Mouse (Mus musculus): ENCODE measurements around the gene Frk. TPM values are rescaled to one million over a fixed set of nuclear protein-coding genes. Genes with fewer than 3 reads are reported as not detected.
"Not testable (repeated sequence)": the region's sequence is repeated elsewhere in the genome, so short reads cannot be mapped to it uniquely, and the experiment has no call there.

Gene Frk
- 0.33 and 0.47 TPM in 2 replicates for polyA plus RNA-seq (2015; fragmentation: Nextera tagmentation; extraction: Ambion mirVana)

- 43% methylated on average over 11 of the region's 11 CpGs for WGBS
Observed at GRCm38 (mm10) chr10:34483297-34484013, at the start of gene Frk. Gene Frk, plus strand, starts transcription at chr10:34483399.

DNA sequence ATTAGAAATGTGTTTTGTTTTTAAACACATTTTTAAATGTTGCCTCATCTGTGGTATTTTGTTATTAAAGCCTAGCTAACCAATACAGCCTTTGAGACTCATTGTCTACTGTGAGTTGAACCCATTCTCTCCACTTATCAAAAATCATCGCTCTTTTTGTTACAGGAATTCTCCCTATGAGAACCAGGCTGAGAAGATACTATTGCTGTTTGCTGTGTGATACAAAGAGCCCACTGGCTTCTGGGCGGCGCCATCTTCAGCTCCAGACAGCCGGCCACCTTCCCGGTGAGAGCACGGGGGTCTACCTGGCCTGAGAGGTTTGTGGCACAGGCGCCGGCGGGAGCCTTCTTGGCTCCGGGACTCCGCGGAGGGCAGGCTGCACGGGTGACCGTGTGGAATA, 49.0 kb upstream of the Frk start:
- H3K27me3 ChIP-seq (ENCODE audit: control insufficient read depth, insufficient read depth, low read depth, low read length); H3K27ac ChIP-seq (ENCODE audit: low read length); H3K9me3 ChIP-seq (replicated peaks; ENCODE audit: control insufficient read depth, low read length, poor library complexity, severe bottlenecking); H3K4me1 ChIP-seq (ENCODE audit: control insufficient read depth, insufficient read depth, low read length); H3K9ac ChIP-seq (ENCODE audit: low read depth, low read length); H3K36me3 ChIP-seq (ENCODE audit: control insufficient read depth, insufficient read depth, low read length); H3K4me2 ChIP-seq (ENCODE audit: low read length); ATAC-seq; H3K4me3 ChIP-seq (ENCODE audit: low read depth, low read length): not testable (repeated sequence)
- WGBS, result 95% methylated on average over 6 of the region's 14 CpGs

More at GRCm38 (mm10) chr10:34483297-34484013, at the start of gene Frk:
- Histone ChIP-seq H3K27ac (ENCODE audit: low read length) (no peak within 1 kb of the TSS), H3K36me3 (ENCODE audit: control insufficient read depth, insufficient read depth, low read length) (no peaks in the 10 kb centered on the region), H3K9ac (ENCODE audit: low read depth, low read length) (no peak within 1 kb of the TSS), H3K4me1 (ENCODE audit: control insufficient read depth, insufficient read depth, low read length) (no peaks in the 10 kb centered on the region), H3K9me3 (replicated peaks; ENCODE audit: control insufficient read depth, low read length, poor library complexity, severe bottlenecking) (no peaks in the 10 kb centered on the region), H3K27me3 (ENCODE audit: control insufficient read depth, insufficient read depth, low read depth, low read length) (no peaks in the 10 kb centered on the region), H3K4me3 (ENCODE audit: low read depth, low read length) (no peak within 1 kb of the TSS), H3K4me2 (ENCODE audit: low read length) (no peak within 1 kb of the TSS)
- no peak for ATAC-seq

- H3K4me1 ChIP-seq (ENCODE audit: control insufficient read depth, insufficient read depth, low read length), result no peaks in the 10 kb centered on the region
- 82% methylated on average over 1 of the region's 1 CpGs for WGBS
- no peak overlapping the region for H3K4me2 ChIP-seq (ENCODE audit: low read length)
- no peaks in the 10 kb centered on the region for H3K9me3 ChIP-seq (replicated peaks; ENCODE audit: control insufficient read depth, low read length, poor library complexity, severe bottlenecking)
- ATAC-seq, result no peak
- no peaks in the 10 kb centered on the region for H3K27me3 ChIP-seq (ENCODE audit: control insufficient read depth, insufficient read depth, low read depth, low read length)
- no peak overlapping the region for H3K9ac ChIP-seq (ENCODE audit: low read depth, low read length)
- H3K4me3 ChIP-seq (ENCODE audit: low read depth, low read length), result no peak overlapping the region
- no peak overlapping the region for H3K27ac ChIP-seq (ENCODE audit: low read length)
- no peaks in the 10 kb centered on the region for H3K36me3 ChIP-seq (ENCODE audit: control insufficient read depth, insufficient read depth, low read length)
Observed at GRCm38 (mm10) chr10:34449469-34449868, 33.7 kb upstream of the Frk start.

DNA sequence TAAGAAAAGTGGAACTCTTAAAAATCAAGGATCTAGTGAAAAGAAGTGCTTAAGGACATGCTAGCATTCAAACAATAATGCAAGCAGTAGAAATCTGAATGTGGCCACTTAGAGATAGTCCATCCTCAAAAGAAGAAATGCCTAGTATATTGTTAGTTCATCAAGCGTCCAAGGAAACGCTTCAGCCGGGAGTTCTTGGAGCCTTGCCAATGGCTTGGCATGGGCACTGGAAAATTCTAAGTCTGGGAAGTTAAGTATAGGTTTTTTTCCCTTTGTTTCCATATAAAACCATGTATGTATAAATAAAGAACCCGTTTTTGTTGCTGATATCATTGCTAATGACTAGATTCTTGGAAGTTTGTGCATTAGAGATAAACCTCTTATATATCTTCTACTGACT, 21.7 kb upstream of the Frk start:
- H3K27ac ChIP-seq (ENCODE audit: low read length), result no peak overlapping the region
- H3K27me3 ChIP-seq (ENCODE audit: control insufficient read depth, insufficient read depth, low read depth, low read length), result no peaks in the 10 kb centered on the region
- no peaks in the 10 kb centered on the region for H3K4me1 ChIP-seq (ENCODE audit: control insufficient read depth, insufficient read depth, low read length)
- H3K9ac ChIP-seq (ENCODE audit: low read depth, low read length), result no peak overlapping the region
- no peak for ATAC-seq
- 53% methylated on average over 4 of the region's 4 CpGs for WGBS
- no peaks in the 10 kb centered on the region for H3K9me3 ChIP-seq (replicated peaks; ENCODE audit: control insufficient read depth, low read length, poor library complexity, severe bottlenecking)
- no peaks in the 10 kb centered on the region for H3K36me3 ChIP-seq (ENCODE audit: control insufficient read depth, insufficient read depth, low read length)
- H3K4me2 ChIP-seq (ENCODE audit: low read length), result no peak overlapping the region
- no peak overlapping the region for H3K4me3 ChIP-seq (ENCODE audit: low read depth, low read length)

- Histone ChIP-seq H3K4me1 (ENCODE audit: control insufficient read depth, insufficient read depth, low read length) (no peaks in the 10 kb centered on the region), H3K27me3 (ENCODE audit: control insufficient read depth, insufficient read depth, low read depth, low read length) (no peaks in the 10 kb centered on the region), H3K27ac (ENCODE audit: low read length) (no peak overlapping the region), H3K36me3 (ENCODE audit: control insufficient read depth, insufficient read depth, low read length) (no peaks in the 10 kb centered on the region), H3K4me2 (ENCODE audit: low read length) (no peak overlapping the region), H3K9ac (ENCODE audit: low read depth, low read length) (no peak overlapping the region), H3K9me3 (replicated peaks; ENCODE audit: control insufficient read depth, low read length, poor library complexity, severe bottlenecking) (no peaks in the 10 kb centered on the region), H3K4me3 (ENCODE audit: low read depth, low read length) (no peak overlapping the region)
- 96% methylated on average over 4 of the region's 4 CpGs for WGBS
- no peak for ATAC-seq
Observed at GRCm38 (mm10) chr10:34464321-34464720, 18.9 kb upstream of the Frk start.

DNA sequence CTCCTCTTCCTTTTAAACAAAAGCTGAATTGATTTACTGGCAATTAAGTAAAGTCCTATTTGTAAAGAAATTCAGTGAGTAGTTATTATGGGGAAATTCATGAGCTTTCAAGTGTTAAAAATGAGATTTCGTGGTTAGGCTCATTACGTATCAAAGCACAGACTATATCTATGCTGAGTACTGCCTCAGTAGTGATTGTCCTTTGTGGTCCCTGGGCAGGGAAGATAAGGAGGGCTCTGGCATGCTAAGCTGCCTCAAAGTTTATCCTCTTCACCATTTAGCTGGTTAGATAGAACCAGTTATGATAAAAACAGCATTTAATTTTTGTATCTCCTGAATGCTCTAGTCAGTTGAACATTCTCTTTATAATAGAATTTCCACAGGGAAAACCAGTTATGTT, 14.2 kb upstream of the Frk start:
- H3K27ac ChIP-seq (ENCODE audit: low read length), result no peak overlapping the region
- H3K4me3 ChIP-seq (ENCODE audit: low read depth, low read length), result no peak overlapping the region
- no peaks in the 10 kb centered on the region for H3K9me3 ChIP-seq (replicated peaks; ENCODE audit: control insufficient read depth, low read length, poor library complexity, severe bottlenecking)
- no peaks in the 10 kb centered on the region for H3K4me1 ChIP-seq (ENCODE audit: control insufficient read depth, insufficient read depth, low read length)
- WGBS, result 27% methylated on average over 2 of the region's 2 CpGs
- H3K36me3 ChIP-seq (ENCODE audit: control insufficient read depth, insufficient read depth, low read length), result no peaks in the 10 kb centered on the region
- H3K9ac ChIP-seq (ENCODE audit: low read depth, low read length), result no peak overlapping the region
- ATAC-seq, result no peak
- no peaks in the 10 kb centered on the region for H3K27me3 ChIP-seq (ENCODE audit: control insufficient read depth, insufficient read depth, low read depth, low read length)
- no peak overlapping the region for H3K4me2 ChIP-seq (ENCODE audit: low read length)

DNA sequence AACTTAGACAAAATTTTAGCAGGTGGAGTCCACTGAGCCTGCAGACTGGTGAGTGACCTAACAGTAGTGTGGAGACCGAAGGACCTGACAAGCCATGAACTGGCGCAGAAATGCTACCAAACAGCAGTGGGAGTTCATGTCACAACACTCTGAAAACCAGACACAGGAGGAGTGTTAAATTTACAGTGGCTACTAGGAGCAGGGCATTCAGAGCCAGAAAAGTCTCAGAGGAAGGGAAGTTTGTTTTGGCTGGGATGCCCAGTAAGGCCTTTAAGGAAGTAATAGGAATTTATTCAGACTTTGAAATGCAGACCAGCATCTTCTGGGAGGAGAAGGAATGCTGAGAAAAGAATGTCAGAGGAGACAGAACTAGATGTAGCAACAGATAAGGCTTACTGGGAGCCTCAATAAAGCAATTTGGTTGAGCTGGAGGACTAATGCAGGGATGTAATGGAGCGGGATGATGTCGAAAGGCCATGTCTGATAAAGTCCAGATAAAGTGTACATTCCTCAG, 3.2 kb upstream of the Frk start:
- H3K4me2 ChIP-seq (ENCODE audit: low read length), result no peak overlapping the region
- no peaks in the 10 kb centered on the region for H3K36me3 ChIP-seq (ENCODE audit: control insufficient read depth, insufficient read depth, low read length)
- no peak for ATAC-seq
- H3K9me3 ChIP-seq (replicated peaks; ENCODE audit: control insufficient read depth, low read length, poor library complexity, severe bottlenecking), result no peaks in the 10 kb centered on the region
- no peaks in the 10 kb centered on the region for H3K27me3 ChIP-seq (ENCODE audit: control insufficient read depth, insufficient read depth, low read depth, low read length)
- no peak overlapping the region for H3K27ac ChIP-seq (ENCODE audit: low read length)
- no peak overlapping the region for H3K4me3 ChIP-seq (ENCODE audit: low read depth, low read length)
- no peak overlapping the region for H3K9ac ChIP-seq (ENCODE audit: low read depth, low read length)
- no peaks in the 10 kb centered on the region for H3K4me1 ChIP-seq (ENCODE audit: control insufficient read depth, insufficient read depth, low read length)
- 88% methylated on average over 4 of the region's 4 CpGs for WGBS

- H3K4me2 ChIP-seq (ENCODE audit: low read length), result no peak overlapping the region
- H3K9ac ChIP-seq (ENCODE audit: low read depth, low read length), result no peak overlapping the region
- 87% methylated on average over 14 of the region's 14 CpGs for WGBS
- H3K27me3 ChIP-seq (ENCODE audit: control insufficient read depth, insufficient read depth, low read depth, low read length), result no peaks in the 10 kb centered on the region
- H3K27ac ChIP-seq (ENCODE audit: low read length), result no peak overlapping the region
- ATAC-seq, result no peak
- no peaks in the 10 kb centered on the region for H3K9me3 ChIP-seq (replicated peaks; ENCODE audit: control insufficient read depth, low read length, poor library complexity, severe bottlenecking)
- H3K4me1 ChIP-seq (ENCODE audit: control insufficient read depth, insufficient read depth, low read length), result no peaks in the 10 kb centered on the region
- H3K4me3 ChIP-seq (ENCODE audit: low read depth, low read length), result no peak overlapping the region
- H3K36me3 ChIP-seq (ENCODE audit: control insufficient read depth, insufficient read depth, low read length), result no peaks in the 10 kb centered on the region
Observed at GRCm38 (mm10) chr10:34484014-34484411, 814 bp downstream of the Frk start.

- no peak overlapping the region for H3K27ac ChIP-seq (ENCODE audit: low read length)
- no peaks in the 10 kb centered on the region for H3K9me3 ChIP-seq (replicated peaks; ENCODE audit: control insufficient read depth, low read length, poor library complexity, severe bottlenecking)
- H3K27me3 ChIP-seq (ENCODE audit: control insufficient read depth, insufficient read depth, low read depth, low read length), result no peaks in the 10 kb centered on the region
- H3K4me3 ChIP-seq (ENCODE audit: low read depth, low read length), result no peak overlapping the region
- 75% methylated on average over 4 of the region's 4 CpGs for WGBS
- H3K36me3 ChIP-seq (ENCODE audit: control insufficient read depth, insufficient read depth, low read length), result no peaks in the 10 kb centered on the region
- H3K4me1 ChIP-seq (ENCODE audit: control insufficient read depth, insufficient read depth, low read length), result no peaks in the 10 kb centered on the region
- no peak overlapping the region for H3K9ac ChIP-seq (ENCODE audit: low read depth, low read length)
- no peak for ATAC-seq
- H3K4me2 ChIP-seq (ENCODE audit: low read length), result no peak overlapping the region
Observed at GRCm38 (mm10) chr10:34485079-34485478, 1.9 kb downstream of the Frk start.
